Mouse (Mus musculus) neural tube, embryonic 11.5 days (tissue): ENCODE results near the gene Pard3. TPM values are rescaled to one million over a fixed set of nuclear protein-coding genes. Genes with fewer than 3 reads are reported as not detected.

Experiments used
- ATAC-seq: fragments of 200-750 bp; cut with Nextera tagmentation; 2 replicates; pipeline ENCODE4 v1.8.0; 2017; ENCODE audit warnings: moderate number of reproducible peaks, mild to moderate bottlenecking, moderate TSS enrichment, moderate library complexity; ENCODE audit not compliant: insufficient read depth, low FRiP score, low TSS enrichment
- DNase-seq: peaks from one replicate; pipeline ENCODE4 v3.0.0-alpha.2; 2015; ENCODE audit warnings: low spot score
- H3K27ac ChIP-seq: fragments of 300-500 bp; sonication (generic); 2 replicates; pipeline ENCODE4 v1.5.1; 2014; ENCODE audit warnings: low read depth, mild to moderate bottlenecking, low read length
- H3K27me3 ChIP-seq: fragments of 300-500 bp; sonication (generic); 2 replicates; pipeline ENCODE4 v1.6.1; 2014; ENCODE audit warnings: mild to moderate bottlenecking, low read length, mixed read lengths; ENCODE audit not compliant: control insufficient read depth, insufficient read depth
- H3K36me3 ChIP-seq: fragments of 300-500 bp; sonication (generic); 2 replicates; pipeline ENCODE4 v1.6.1; 2014; ENCODE audit warnings: mild to moderate bottlenecking, low read length, moderate library complexity, mixed read lengths; ENCODE audit not compliant: control insufficient read depth, insufficient read depth
- H3K4me1 ChIP-seq: fragments of 300-500 bp; sonication (generic); 2 replicates; pipeline ENCODE4 v1.6.1; 2014; ENCODE audit warnings: low read length, mixed read lengths; ENCODE audit not compliant: control insufficient read depth, insufficient read depth
- H3K4me2 ChIP-seq: fragments of 300-500 bp; sonication (generic); 2 replicates; pipeline ENCODE4 v1.6.1; 2014; ENCODE audit warnings: low read depth, mild to moderate bottlenecking, moderate library complexity
- H3K4me3 ChIP-seq: fragments of 300-500 bp; sonication (generic); 2 replicates; pipeline ENCODE4 v1.5.1; 2014; ENCODE audit warnings: low read depth, low read length
- H3K9ac ChIP-seq: fragments of 300-500 bp; sonication (generic); 2 replicates; pipeline ENCODE4 v1.6.1; 2014; ENCODE audit warnings: mild to moderate bottlenecking, low read length
- H3K9me3 ChIP-seq: fragments of 300-500 bp; sonication (generic); 2 replicates; pipeline ENCODE4 v1.6.1; 2016; ENCODE audit warnings: low read length; ENCODE audit not compliant: control insufficient read depth
- WGBS: fragments of 180-500 bp; shearing (Covaris S2); extraction: QIAGEN DNeasy Blood & Tissue Kit; methylation state at CpG from one replicate; pipeline ENCODE4 v1.1.7; 2014; 5-methylcytosine and 5-hydroxymethylcytosine counted together
- polyA plus RNA-seq: library from polyadenylated mRNA; unstranded; fragments of >200 nt; fragmentation: Nextera tagmentation; extraction: Ambion mirVana; gene quantifications from 2 replicates; pipeline ENCODE4 v1.2.1, GENCODE M21; 2014

Pard3 gene
- polyA plus RNA-seq, 1 experiment from 2014 or later = 37.5 TPM

GRCm38 (mm10) chr8:127058759-127059158, 4.9 kb upstream of the Pard3 start:
- Histone ChIP-seq H3K27ac (no peak overlapping the region), H3K9ac (no peak overlapping the region), H3K36me3 (no peaks in the 10 kb centered on the region), H3K4me1 (no peaks in the 10 kb centered on the region), H3K27me3 (no peaks in the 10 kb centered on the region), H3K4me3 (no peak overlapping the region), H3K4me2 (no peak overlapping the region), H3K9me3 (no peaks in the 10 kb centered on the region)
- no peak for ATAC-seq
- WGBS = 81% methylated on average over 2 of the region's 2 CpGs
- no peak for DNase-seq

GRCm38 (mm10) chr8:127059826-127060225, 3.9 kb upstream of the Pard3 start:
- H3K9me3 ChIP-seq = no peaks in the 10 kb centered on the region
- H3K4me1 ChIP-seq = no peaks in the 10 kb centered on the region
- ATAC-seq (no peak), DNase-seq (no peak)
- H3K27ac ChIP-seq = no peak overlapping the region
- H3K36me3 ChIP-seq = no peaks in the 10 kb centered on the region
- H3K27me3 ChIP-seq = no peaks in the 10 kb centered on the region
- H3K9ac ChIP-seq = no peak overlapping the region
- 75% methylated on average over 2 of the region's 2 CpGs for WGBS
- H3K4me2 ChIP-seq = no peak overlapping the region
- H3K4me3 ChIP-seq = no peak overlapping the region

- Histone ChIP-seq H3K27me3 (no peaks in the 10 kb centered on the region), H3K9me3 (no peaks in the 10 kb centered on the region), H3K4me1 (peaks cover 11% of the 10 kb centered on the region; the same call in 1 of the 2 replicates), H3K4me2 (peak overlapping the region; percentile 47), H3K36me3 (no peaks in the 10 kb centered on the region), H3K4me3 (peak overlapping the region; percentile 94), H3K27ac (peak overlapping the region; percentile 95), H3K9ac (peak overlapping the region; percentile 98)
- DNase-seq (peak; percentile 75), ATAC-seq (peak; percentile 64)
- WGBS = under 1% methylated on average over 48 of the region's 80 CpGs
These were observed 844 bp downstream of the Pard3 start for GRCm38 (mm10) chr8:127064361-127065112.

- DNase-seq = no peak
- 3% methylated on average over 10 of the region's 10 CpGs for WGBS
- Histone ChIP-seq H3K9me3 (no peaks in the 10 kb centered on the region), H3K27me3 (no peaks in the 10 kb centered on the region), H3K27ac (peak overlapping the region; percentile 95; the same call in 1 of the 2 replicates), H3K4me2 (peak overlapping the region; percentile 47), H3K9ac (peak overlapping the region; percentile 98), H3K4me1 (peaks cover 11% of the 10 kb centered on the region; the same call in 1 of the 2 replicates), H3K36me3 (no peaks in the 10 kb centered on the region), H3K4me3 (peak overlapping the region; percentile 94)
- ATAC-seq = no peak
These were observed 1.4 kb downstream of the Pard3 start for GRCm38 (mm10) chr8:127065113-127065473.

- H3K9ac ChIP-seq = peak overlapping the region; percentile 98
- H3K9me3 ChIP-seq = no peaks in the 10 kb centered on the region
- H3K4me2 ChIP-seq = peak overlapping the region; percentile 47
- no peak overlapping the region for H3K27ac ChIP-seq
- WGBS = 53% methylated on average over 1 of the region's 1 CpGs
- DNase-seq = no peak
- H3K4me1 ChIP-seq = peaks cover 11% of the 10 kb centered on the region; the same call in 1 of the 2 replicates
- H3K36me3 ChIP-seq = no peaks in the 10 kb centered on the region
- no peaks in the 10 kb centered on the region for H3K27me3 ChIP-seq
- no peak for ATAC-seq
- H3K4me3 ChIP-seq = peak overlapping the region; percentile 94
These were observed 2.1 kb downstream of the Pard3 start for GRCm38 (mm10) chr8:127065791-127066190.

GRCm38 (mm10) chr8:127066501-127066900, 2.8 kb downstream of the Pard3 start:
- peaks cover 11% of the 10 kb centered on the region; the same call in 1 of the 2 replicates for H3K4me1 ChIP-seq
- ATAC-seq = no peak
- no peak overlapping the region for H3K27ac ChIP-seq
- H3K27me3 ChIP-seq = no peaks in the 10 kb centered on the region
- H3K4me3 ChIP-seq = no peak overlapping the region
- no peaks in the 10 kb centered on the region for H3K9me3 ChIP-seq
- DNase-seq = no peak
- no peak overlapping the region for H3K4me2 ChIP-seq
- H3K36me3 ChIP-seq = no peaks in the 10 kb centered on the region
- no peak overlapping the region for H3K9ac ChIP-seq

GRCm38 (mm10) chr8:127068719-127069118, 5.0 kb downstream of the Pard3 start:
- no peaks in the 10 kb centered on the region for H3K9me3 ChIP-seq
- no peaks in the 10 kb centered on the region for H3K36me3 ChIP-seq
- peaks cover 11% of the 10 kb centered on the region; the same call in 1 of the 2 replicates for H3K4me1 ChIP-seq
- ATAC-seq (no peak), DNase-seq (no peak)
- H3K9ac ChIP-seq = no peak overlapping the region
- WGBS = 85% methylated on average over 3 of the region's 3 CpGs
- no peak overlapping the region for H3K4me3 ChIP-seq
- no peak overlapping the region for H3K4me2 ChIP-seq
- no peak overlapping the region for H3K27ac ChIP-seq
- no peaks in the 10 kb centered on the region for H3K27me3 ChIP-seq

GRCm38 (mm10) chr8:127070225-127070624, 6.5 kb downstream of the Pard3 start:
- Histone ChIP-seq H3K36me3 (no peaks in the 10 kb centered on the region), H3K4me1 (peaks cover 10% of the 10 kb centered on the region; the same call in 1 of the 2 replicates), H3K9ac (no peak overlapping the region), H3K27ac (no peak overlapping the region), H3K9me3 (no peaks in the 10 kb centered on the region), H3K27me3 (no peaks in the 10 kb centered on the region), H3K4me2 (no peak overlapping the region), H3K4me3 (no peak overlapping the region)
- ATAC-seq = no peak
- DNase-seq = no peak
- WGBS = 87% methylated on average over 3 of the region's 3 CpGs

GRCm38 (mm10) chr8:127073052-127073618, 9.4 kb downstream of the Pard3 start:
- H3K9ac ChIP-seq = no peak overlapping the region
- H3K4me2 ChIP-seq = no peak overlapping the region
- no peak overlapping the region for H3K27ac ChIP-seq
- ATAC-seq (no peak), DNase-seq (no peak)
- no peaks in the 10 kb centered on the region for H3K27me3 ChIP-seq
- H3K9me3 ChIP-seq = no peaks in the 10 kb centered on the region
- no peaks in the 10 kb centered on the region for H3K36me3 ChIP-seq
- H3K4me1 ChIP-seq = no peaks in the 10 kb centered on the region
- 71% methylated on average over 5 of the region's 5 CpGs for WGBS
- H3K4me3 ChIP-seq = no peak overlapping the region
